Mouse (Mus musculus) telencephalon, adult 2 months (tissue): ENCODE data around the gene Gm49378.

ENCODE experiments used
- DNase-seq: peaks from one replicate; pipeline ENCODE4 v3.0.0-alpha.2; 2011; ENCODE audit warnings: low read depth, low spot score

Gm49378 gene

GRCm38 (mm10) chr14:55637795-55638194, at the start of gene Gm49378:
Gene Gm49378, minus strand, starts transcription at chr14:55637895.
- DNase-seq, result no peak

GRCm38 (mm10) chr14:55682118-55682493, 44.4 kb upstream of the Gm49378 start:
- DNase-seq, result no peak

GRCm38 (mm10) chr14:55681160-55682117, 43.7 kb upstream of the Gm49378 start, which contains the start of gene Tinf2:
Gene Tinf2, minus strand, starts transcription at chr14:55681820.
- DNase-seq, result peak; percentile 97

- DNase-seq, result no peak
Observed at GRCm38 (mm10) chr14:55677615-55678014, 39.9 kb upstream of the Gm49378 start.

- no peak for DNase-seq
Observed at GRCm38 (mm10) chr14:55672741-55673060, 35.0 kb upstream of the Gm49378 start.

- peak; percentile 99 for DNase-seq
Observed at GRCm38 (mm10) chr14:55671833-55672740, 34.4 kb upstream of the Gm49378 start, which contains the start of the genes Gmpr2 and Nedd8. Gene Gmpr2, plus strand, starts transcription at chr14:55671941. Gene Nedd8, minus strand, starts transcription at chr14:55672124.

- no peak for DNase-seq
Observed at GRCm38 (mm10) chr14:55671486-55671832, 33.8 kb upstream of the Gm49378 start.

- DNase-seq, result no peak
Observed at GRCm38 (mm10) chr14:55660636-55661035, 22.9 kb upstream of the Gm49378 start.

- DNase-seq, result peak; percentile 89
Observed at GRCm38 (mm10) chr14:55659960-55660573, 22.4 kb upstream of the Gm49378 start, which contains the start of gene Mdp1. Gene Mdp1, minus strand, starts transcription at chr14:55660508.

GRCm38 (mm10) chr14:55658011-55658410, 20.3 kb upstream of the Gm49378 start:
- DNase-seq, result no peak

- no peak for DNase-seq
Observed at GRCm38 (mm10) chr14:55656935-55657334, 19.2 kb upstream of the Gm49378 start.

- no peak for DNase-seq
Observed at GRCm38 (mm10) chr14:55651528-55651927, 13.8 kb upstream of the Gm49378 start.

GRCm38 (mm10) chr14:55649884-55650283, 12.2 kb upstream of the Gm49378 start, which contains the start of gene Tssk4:
Gene Tssk4, plus strand, starts transcription at chr14:55650184.
- no peak for DNase-seq

GRCm38 (mm10) chr14:55644261-55644888, 6.7 kb upstream of the Gm49378 start:
- no peak for DNase-seq

GRCm38 (mm10) chr14:55643060-55643907, 5.6 kb upstream of the Gm49378 start, which contains the start of gene Tm9sf1:
Gene Tm9sf1, minus strand, starts transcription at chr14:55643806.
- DNase-seq, result peak; percentile 73

GRCm38 (mm10) chr14:55642679-55643059, 5.0 kb upstream of the Gm49378 start:
- no peak for DNase-seq

- no peak for DNase-seq
Observed at GRCm38 (mm10) chr14:55641291-55641690, 3.6 kb upstream of the Gm49378 start.

- DNase-seq, result no peak
Observed at GRCm38 (mm10) chr14:55640816-55641215, 3.1 kb upstream of the Gm49378 start.

- peak; percentile 90 for DNase-seq
Observed at GRCm38 (mm10) chr14:55635523-55636007, 2.1 kb downstream of the Gm49378 start, which contains the start of gene Ipo4. Gene Ipo4, minus strand, starts transcription at chr14:55635957.
